Mouse (Mus musculus) midbrain, embryonic 16.5 days (tissue): ENCODE measurements around the gene Ptprg. TPM values are rescaled to one million over a fixed set of nuclear protein-coding genes. Genes with fewer than 3 reads are reported as not detected.

Experiments
- ATAC-seq: fragments of 200-750 bp; cut with Nextera tagmentation; 2 replicates; pipeline ENCODE4 v1.8.0; 2017; ENCODE audit warnings: moderate TSS enrichment
- H3K27ac ChIP-seq: fragments of 300-500 bp; sonication (generic); 2 replicates; pipeline ENCODE4 v1.5.1; 2014; ENCODE audit warnings: mild to moderate bottlenecking, low read length, mixed read lengths
- H3K27me3 ChIP-seq: fragments of 300-500 bp; sonication (generic); 2 replicates; pipeline ENCODE4 v1.6.1; 2014; ENCODE audit warnings: low read depth, low read length, mixed read lengths; ENCODE audit not compliant: control insufficient read depth, insufficient read depth
- H3K36me3 ChIP-seq: fragments of 300-500 bp; sonication (generic); 2 replicates; pipeline ENCODE4 v1.6.1; 2014; ENCODE audit warnings: mild to moderate bottlenecking, low read length, moderate library complexity, mixed read lengths; ENCODE audit not compliant: control insufficient read depth, insufficient read depth
- H3K4me1 ChIP-seq: fragments of 300-500 bp; sonication (generic); 2 replicates; pipeline ENCODE4 v1.6.1; 2014; ENCODE audit warnings: mild to moderate bottlenecking, low read length, mixed read lengths; ENCODE audit not compliant: control insufficient read depth, insufficient read depth
- H3K4me2 ChIP-seq: fragments of 300-500 bp; sonication (generic); 2 replicates; pipeline ENCODE4 v1.6.1; 2014; ENCODE audit warnings: mild to moderate bottlenecking, low read length, mixed read lengths
- H3K4me3 ChIP-seq: fragments of 300-500 bp; sonication (generic); 2 replicates; pipeline ENCODE4 v1.5.1; 2014; ENCODE audit warnings: low read depth, mild to moderate bottlenecking, low read length, moderate library complexity, mixed read lengths
- H3K9ac ChIP-seq: fragments of 300-500 bp; sonication (generic); 2 replicates; pipeline ENCODE4 v1.6.1; 2014; ENCODE audit warnings: low read depth, low read length, mixed read lengths
- H3K9me3 ChIP-seq: fragments of 300-500 bp; sonication (generic); replicated peaks from 2 replicates; pipeline ENCODE4 v1.6.1; 2014; ENCODE audit warnings: mild to moderate bottlenecking, low read length, mixed read lengths; ENCODE audit not compliant: control insufficient read depth, poor library complexity, severe bottlenecking
- WGBS: fragments of 180-500 bp; shearing (Covaris S2); extraction: QIAGEN DNeasy Blood & Tissue Kit; methylation state at CpG from one replicate; pipeline ENCODE4 v1.1.7; 2014; 5-methylcytosine and 5-hydroxymethylcytosine counted together
- polyA plus RNA-seq: library from polyadenylated mRNA; unstranded; fragments of >200 nt; fragmentation: Nextera tagmentation; extraction: Ambion mirVana; gene quantifications from 2 replicates; pipeline ENCODE4 v1.2.1, GENCODE M21; 2015

Gene Ptprg
- polyA plus RNA-seq, 1 experiment from 2014 or later, result 37.6 TPM

DNA sequence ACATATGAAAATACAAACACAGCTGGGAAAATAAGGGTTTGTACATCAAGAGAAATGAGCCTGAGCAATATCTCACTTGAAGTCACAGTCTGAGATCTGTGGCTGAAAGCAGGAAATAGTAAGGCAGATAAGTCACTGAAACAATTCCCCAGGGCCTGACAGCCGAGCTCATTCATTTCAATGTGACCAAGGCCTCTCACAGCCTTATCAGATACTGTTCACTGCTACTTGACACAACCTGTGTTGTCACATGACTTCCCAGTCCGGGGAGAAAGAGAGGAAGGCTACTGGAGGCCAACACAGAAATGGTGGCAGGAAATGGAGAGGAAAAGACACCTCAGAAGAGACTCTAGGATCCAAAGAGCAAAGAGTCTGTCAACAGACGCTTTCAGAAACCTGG lies 430.8 kb downstream of the Ptprg start:
- no peak overlapping the region for H3K4me2 ChIP-seq
- H3K27me3 ChIP-seq, result no peaks in the 10 kb centered on the region
- H3K4me1 ChIP-seq, result peaks cover 13% of the 10 kb centered on the region
- 71% methylated on average over 3 of the region's 3 CpGs for WGBS
- H3K27ac ChIP-seq, result no peak overlapping the region
- H3K9me3 ChIP-seq, result no peaks in the 10 kb centered on the region
- no peak for ATAC-seq
- no peak overlapping the region for H3K9ac ChIP-seq
- no peak overlapping the region for H3K4me3 ChIP-seq
- H3K36me3 ChIP-seq, result no peaks in the 10 kb centered on the region

- no peak overlapping the region for H3K27ac ChIP-seq
- WGBS, result 54% methylated on average over 2 of the region's 2 CpGs
- H3K9me3 ChIP-seq, result no peaks in the 10 kb centered on the region
- no peaks in the 10 kb centered on the region for H3K27me3 ChIP-seq
- H3K4me3 ChIP-seq, result no peak overlapping the region
- H3K4me2 ChIP-seq, result no peak overlapping the region
- no peak for ATAC-seq
- no peaks in the 10 kb centered on the region; the same call in 1 of the 2 replicates for H3K4me1 ChIP-seq
- H3K36me3 ChIP-seq, result no peaks in the 10 kb centered on the region
- H3K9ac ChIP-seq, result no peak overlapping the region
Observed at GRCm38 (mm10) chr14:11988975-11989374, 435.6 kb downstream of the Ptprg start.

DNA sequence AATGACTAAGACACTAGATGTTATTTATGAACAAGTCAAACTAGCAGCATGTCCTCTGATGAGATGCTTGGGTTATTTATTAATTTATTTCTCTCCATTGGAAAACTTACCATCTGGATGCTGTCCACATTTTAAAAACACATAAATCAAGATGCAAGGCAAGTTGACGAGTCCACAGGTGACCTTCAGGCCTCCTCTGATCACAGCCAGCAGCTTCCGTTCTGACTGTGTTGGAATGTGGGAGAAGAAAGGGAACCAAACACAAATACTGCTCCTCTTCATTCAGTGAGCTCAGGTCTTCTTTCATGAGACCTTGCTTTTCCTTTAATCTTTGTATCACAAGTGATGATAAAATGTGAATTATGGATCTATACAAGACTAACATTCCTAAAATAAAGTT lies 437.8 kb downstream of the Ptprg start:
- Histone ChIP-seq H3K36me3 (no peaks in the 10 kb centered on the region), H3K4me3 (no peak overlapping the region), H3K4me1 (no peaks in the 10 kb centered on the region; the same call in 1 of the 2 replicates), H3K4me2 (no peak overlapping the region), H3K27me3 (no peaks in the 10 kb centered on the region), H3K9me3 (no peaks in the 10 kb centered on the region), H3K27ac (no peak overlapping the region), H3K9ac (no peak overlapping the region)
- 91% methylated on average over 2 of the region's 2 CpGs for WGBS
- no peak for ATAC-seq

GRCm38 (mm10) chr14:11992111-11992510 lies 438.8 kb downstream of the Ptprg start:
- Histone ChIP-seq H3K4me1 (no peaks in the 10 kb centered on the region; the same call in 1 of the 2 replicates), H3K9me3 (no peaks in the 10 kb centered on the region), H3K4me2 (no peak overlapping the region), H3K4me3 (no peak overlapping the region), H3K27ac (no peak overlapping the region), H3K9ac (no peak overlapping the region), H3K36me3 (no peaks in the 10 kb centered on the region), H3K27me3 (no peaks in the 10 kb centered on the region)
- ATAC-seq, result no peak
- WGBS, result 87% methylated on average over 4 of the region's 4 CpGs

DNA sequence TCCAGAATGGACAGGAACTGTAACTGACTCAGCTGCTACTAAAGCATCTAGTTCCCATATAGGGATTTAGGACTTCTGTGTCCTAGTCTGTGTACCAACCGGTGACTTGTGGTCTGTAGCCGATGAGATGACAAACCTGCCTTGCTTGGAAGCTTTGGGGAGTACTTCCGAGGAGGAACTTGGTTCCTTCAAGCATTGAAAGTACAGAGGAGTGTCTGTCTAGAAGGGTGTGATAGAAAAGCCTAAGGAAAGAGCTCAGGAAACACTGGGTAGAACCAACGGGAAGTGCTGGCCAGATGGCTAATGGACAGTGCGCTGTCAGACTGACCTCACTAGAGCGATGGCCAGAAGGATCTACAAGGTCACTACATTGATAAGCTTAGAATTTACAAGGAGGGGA lies 439.2 kb downstream of the Ptprg start:
- Histone ChIP-seq H3K9ac (no peak overlapping the region), H3K9me3 (no peaks in the 10 kb centered on the region), H3K4me2 (no peak overlapping the region), H3K27ac (no peak overlapping the region), H3K4me1 (no peaks in the 10 kb centered on the region; the same call in 1 of the 2 replicates), H3K36me3 (no peaks in the 10 kb centered on the region), H3K27me3 (no peaks in the 10 kb centered on the region), H3K4me3 (no peak overlapping the region)
- 95% methylated on average over 6 of the region's 6 CpGs for WGBS
- ATAC-seq, result no peak

GRCm38 (mm10) chr14:11997555-11997954 lies 444.2 kb downstream of the Ptprg start:
- H3K36me3 ChIP-seq, result no peaks in the 10 kb centered on the region
- no peaks in the 10 kb centered on the region for H3K27me3 ChIP-seq
- H3K9me3 ChIP-seq, result no peaks in the 10 kb centered on the region
- H3K9ac ChIP-seq, result no peak overlapping the region
- H3K27ac ChIP-seq, result no peak overlapping the region
- 86% methylated on average over 6 of the region's 6 CpGs for WGBS
- no peak for ATAC-seq
- no peaks in the 10 kb centered on the region for H3K4me1 ChIP-seq
- no peak overlapping the region for H3K4me3 ChIP-seq
- no peak overlapping the region for H3K4me2 ChIP-seq

GRCm38 (mm10) chr14:11998464-11998863 lies 445.1 kb downstream of the Ptprg start:
- Histone ChIP-seq H3K27me3 (no peaks in the 10 kb centered on the region), H3K4me3 (no peak overlapping the region), H3K36me3 (no peaks in the 10 kb centered on the region), H3K4me2 (no peak overlapping the region), H3K9ac (no peak overlapping the region), H3K9me3 (no peaks in the 10 kb centered on the region), H3K27ac (no peak overlapping the region), H3K4me1 (no peaks in the 10 kb centered on the region)
- WGBS, result 88% methylated on average over 4 of the region's 4 CpGs
- ATAC-seq, result no peak

DNA sequence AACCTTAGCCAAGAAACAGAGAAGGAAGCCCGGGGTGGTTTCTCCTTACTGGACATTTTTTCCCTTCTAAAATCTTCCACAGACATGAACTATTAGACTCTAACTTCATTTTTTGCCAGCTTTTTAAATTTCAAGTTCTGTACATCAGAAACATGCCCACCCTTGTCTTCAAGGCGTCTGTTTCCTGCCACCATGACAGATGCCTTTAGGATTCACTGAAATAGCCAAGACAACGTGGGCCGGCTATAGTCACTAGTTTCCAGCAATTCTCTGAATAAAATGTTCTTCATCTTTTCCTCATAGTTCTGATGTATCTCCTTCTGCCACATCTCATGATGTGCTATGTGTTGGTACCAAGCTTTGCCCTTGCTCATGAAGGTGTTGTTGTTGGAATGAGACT lies 450.7 kb downstream of the Ptprg start:
- H3K27me3 ChIP-seq, result no peaks in the 10 kb centered on the region
- no peaks in the 10 kb centered on the region for H3K4me1 ChIP-seq
- WGBS, result 93% methylated on average over 4 of the region's 4 CpGs
- no peaks in the 10 kb centered on the region for H3K36me3 ChIP-seq
- ATAC-seq, result no peak
- no peaks in the 10 kb centered on the region for H3K9me3 ChIP-seq
- no peak overlapping the region for H3K27ac ChIP-seq
- no peak overlapping the region for H3K9ac ChIP-seq
- no peak overlapping the region for H3K4me2 ChIP-seq
- H3K4me3 ChIP-seq, result no peak overlapping the region

DNA sequence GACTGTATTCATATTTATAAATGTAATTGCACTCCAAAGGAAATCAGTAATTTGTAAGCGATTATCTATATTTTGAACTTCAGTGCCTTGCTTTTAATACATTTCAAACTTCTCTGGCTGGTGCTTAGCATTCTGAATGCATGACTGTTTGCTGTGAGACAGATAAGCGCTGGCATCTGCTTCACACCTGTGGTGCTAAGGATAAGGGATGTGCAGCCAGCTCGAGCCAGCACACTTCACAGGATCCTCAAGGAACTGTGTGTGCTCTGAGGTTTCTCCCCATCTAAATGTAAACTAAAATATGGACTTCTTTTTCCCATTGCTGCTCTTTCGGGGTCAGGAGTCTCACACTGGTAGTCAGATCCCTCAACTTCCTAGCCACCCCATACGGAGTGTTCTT lies 458.4 kb downstream of the Ptprg start:
- Histone ChIP-seq H3K9me3 (no peaks in the 10 kb centered on the region), H3K4me2 (no peak overlapping the region), H3K27ac (no peak overlapping the region), H3K36me3 (no peaks in the 10 kb centered on the region), H3K4me3 (no peak overlapping the region), H3K9ac (no peak overlapping the region), H3K4me1 (no peaks in the 10 kb centered on the region), H3K27me3 (no peaks in the 10 kb centered on the region)
- 80% methylated on average over 5 of the region's 5 CpGs for WGBS
- no peak for ATAC-seq
